In genomic region chr2:9749829-9750788, GRCm38 (mm10) we compare ENCODE assay signal across 12 mouse cellular contexts.
DNase-seq lines count a peak whose midpoint lies in the region; ATAC-seq lines count a peak whose summit lies in the region.
"Had no signal": no experiment of that assay in that cellular context is flagged by ENCODE, and none has a peak within 500 bp of the region (broad histone marks: within the 10 kb centered on the region; RNA-seq: fewer than 3 reads in every experiment).

No protein-coding gene starts in this region.

- no peaks in the 10 kb centered on the region for H3K36me3 ChIP-seq in neural tube, embryonic 15.5 days
- H3K36me3 ChIP-seq: embryonic facial prominence, embryonic 13.5 days; limb, embryonic 10.5 days had no signal

- no peak overlapping the region for H3K4me3 ChIP-seq in neural tube, embryonic 15.5 days (replicated peaks)
- H3K4me3 ChIP-seq: embryonic facial prominence, embryonic 13.5 days; limb, embryonic 10.5 days; megakaryocyte, embryonic 14.5 days had no signal

- H3K9ac ChIP-seq in neural tube, embryonic 15.5 days (replicated peaks), result no peak overlapping the region
- H3K9ac ChIP-seq: embryonic facial prominence, embryonic 13.5 days had no signal

- H3K9me3 ChIP-seq in neural tube, embryonic 15.5 days (replicated peaks), result no peaks in the 10 kb centered on the region
- H3K9me3 ChIP-seq: embryonic facial prominence, embryonic 13.5 days; limb, embryonic 10.5 days; megakaryocyte, embryonic 14.5 days had no signal

- intact Hi-C loops in gastrocnemius, postnatal 14 days (cut with DNase I; ENCODE audit: low total_unique reads), result no loop called here

- peak; percentile 46 to 91; a peak in 3 of 4 replicates for ATAC-seq in hematopoietic stem cell, adult 5-6 weeks (replicated peaks in 1 of 2; ENCODE audit: insufficient read depth in 1 of 2, low FRiP score in 2 of 2, low TSS enrichment in 1 of 2, low read depth in 1 of 2, poor library complexity in 2 of 2, severe bottlenecking in 2 of 2)
- no peak for ATAC-seq in neural tube, embryonic 15.5 days (ENCODE audit: low FRiP score)

- no peaks in the 10 kb centered on the region for H3K27me3 ChIP-seq in neural tube, embryonic 15.5 days (replicated peaks)
- H3K27me3 ChIP-seq: embryonic facial prominence, embryonic 13.5 days had no signal

- WGBS in neural tube, embryonic 15.5 days, result 46% methylated on average over 11 of the region's 11 CpGs

- H3K27ac ChIP-seq in neural tube, embryonic 15.5 days (replicated peaks), result no peak overlapping the region
- H3K27ac ChIP-seq: embryonic facial prominence, embryonic 13.5 days; limb, embryonic 10.5 days had no signal

- peak; percentile 7 for DNase-seq in embryo, embryonic 10.5 days (ENCODE audit: low spot score)
- no peak for DNase-seq in embryo, embryonic 9.5 days (ENCODE audit: extremely low spot score)
- peak; percentile 18 for DNase-seq in thymus, postnatal 25 days
- DNase-seq in thymus, postnatal 10 days (ENCODE audit: low spot score in 2 of 2), result no peak
- peak; percentile 14 to 17 for DNase-seq in thymus, postnatal 36 days
- no peak for DNase-seq in gastrocnemius, postnatal 14 days
- DNase-seq: kidney, adult 2 months had no signal

- H3K4me2 ChIP-seq in neural tube, embryonic 15.5 days, result no peak overlapping the region
- H3K4me2 ChIP-seq: embryonic facial prominence, embryonic 13.5 days had no signal

- no peaks in the 10 kb centered on the region for H3K4me1 ChIP-seq in neural tube, embryonic 15.5 days
- H3K4me1 ChIP-seq: embryonic facial prominence, embryonic 13.5 days; megakaryocyte, embryonic 14.5 days had no signal

Comparison
In these comparisons a context has a peak if more than half of its experiments do, and no peak if none do; other contexts are left out.
1. DNase-seq: peak in embryo, embryonic 10.5 days (single experiment), thymus, postnatal 25 days (single experiment) and thymus, postnatal 36 days (2 of 2); none in embryo, embryonic 9.5 days (single experiment), thymus, postnatal 10 days (0 of 2) and gastrocnemius, postnatal 14 days (single experiment).